Mouse (Mus musculus) hindbrain, embryonic 14.5 days (tissue): ENCODE measurements around the gene Mdc1. TPM values are rescaled to one million over a fixed set of nuclear protein-coding genes. Genes with fewer than 3 reads are reported as not detected.

Experiments
- ATAC-seq: fragments of 200-750 bp; cut with Nextera tagmentation; 2 replicates; pipeline ENCODE4 v1.8.0; 2017; ENCODE audit warnings: moderate number of reproducible peaks, mild to moderate bottlenecking, moderate TSS enrichment, moderate library complexity; ENCODE audit not compliant: low FRiP score
- DNase-seq: peaks from one replicate; pipeline ENCODE4 v3.0.0-alpha.2; 2015; ENCODE audit warnings: low spot score
- H3K27ac ChIP-seq: fragments of 300-500 bp; sonication (generic); 2 replicates; pipeline ENCODE4 v1.5.1; 2014; ENCODE audit warnings: mild to moderate bottlenecking, moderate library complexity
- H3K27me3 ChIP-seq: fragments of 300-500 bp; sonication (generic); 2 replicates; pipeline ENCODE4 v1.6.1; 2014; ENCODE audit warnings: mild to moderate bottlenecking, low read length, mixed read lengths; ENCODE audit not compliant: control insufficient read depth, insufficient read depth
- H3K36me3 ChIP-seq: fragments of 300-500 bp; sonication (generic); replicated peaks from 2 replicates; pipeline ENCODE4 v1.6.1; 2014; ENCODE audit not compliant: control insufficient read depth, insufficient read depth
- H3K4me1 ChIP-seq: fragments of 300-500 bp; sonication (generic); replicated peaks from 2 replicates; pipeline ENCODE4 v1.6.1; 2014; ENCODE audit warnings: antibody characterized with exemption, low read length, mixed read lengths; ENCODE audit not compliant: control insufficient read depth, insufficient read depth
- H3K4me2 ChIP-seq: fragments of 300-500 bp; sonication (generic); replicated peaks from 2 replicates; pipeline ENCODE4 v1.6.1; 2014; ENCODE audit warnings: mild to moderate bottlenecking, moderate library complexity
- H3K4me3 ChIP-seq: fragments of 300-500 bp; sonication (generic); replicated peaks from 2 replicates; pipeline ENCODE4 v1.5.1; 2014; ENCODE audit warnings: mild to moderate bottlenecking, low read length
- H3K9ac ChIP-seq: fragments of 300-500 bp; sonication (generic); 2 replicates; pipeline ENCODE4 v1.6.1; 2014
- H3K9me3 ChIP-seq: fragments of 300-500 bp; sonication (generic); 2 replicates; pipeline ENCODE4 v1.6.1; 2016; ENCODE audit warnings: low read length; ENCODE audit not compliant: control insufficient read depth
- WGBS: fragments of 180-500 bp; shearing (Covaris S2); extraction: QIAGEN DNeasy Blood & Tissue Kit; methylation state at CpG from one replicate; pipeline ENCODE4 v1.1.7; 2014; 5-methylcytosine and 5-hydroxymethylcytosine counted together
- polyA plus RNA-seq: library from polyadenylated mRNA; unstranded; fragments of >200 nt; fragmentation: Nextera tagmentation; extraction: Ambion mirVana; gene quantifications from 2 replicates; pipeline ENCODE4 v1.2.1, GENCODE M21; 2014

The Mdc1 gene
- polyA plus RNA-seq, 1 experiment from 2014 or later: 9.2 TPM

DNA sequence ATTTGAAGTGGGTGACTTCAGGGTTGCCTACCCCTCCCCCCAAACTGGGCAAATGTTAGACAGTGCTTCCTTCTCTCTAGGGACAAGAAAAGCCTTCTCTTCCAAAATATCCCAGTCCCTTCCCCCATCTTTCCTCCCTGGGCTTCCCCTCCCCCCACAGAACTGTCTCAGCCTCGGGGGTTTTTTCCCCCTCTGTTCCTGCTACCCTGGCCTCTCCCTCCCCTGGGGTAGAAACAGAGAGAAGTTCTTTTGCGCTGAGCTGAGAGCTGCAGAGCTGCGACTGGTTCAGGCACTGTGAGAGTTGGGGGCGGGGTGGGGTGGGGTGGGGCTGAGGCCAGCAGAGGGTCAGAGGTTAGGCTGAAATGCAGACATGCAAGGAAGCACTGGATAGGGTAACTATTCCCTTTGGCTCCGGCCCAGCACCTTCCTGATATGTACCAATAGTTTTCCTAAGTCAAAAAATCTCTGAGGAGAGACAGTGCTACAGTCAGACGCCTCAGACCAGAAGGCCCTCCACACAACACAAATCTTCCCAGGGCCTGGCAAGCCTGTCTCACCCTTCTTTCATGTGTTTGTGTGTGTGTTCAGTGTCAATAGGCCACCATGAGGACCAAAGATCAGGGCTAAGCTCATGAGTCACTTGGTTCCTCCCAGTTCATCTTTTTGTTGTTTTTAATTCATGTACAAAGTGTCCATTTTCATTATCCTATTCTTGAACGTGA, 28.2 kb downstream of the Mdc1 start:
- H3K9me3 ChIP-seq: no peaks in the 10 kb centered on the region
- H3K4me1 ChIP-seq: peaks cover 67% of the 10 kb centered on the region
- peak overlapping the region; percentile 98 for H3K27ac ChIP-seq
- peak overlapping the region; percentile 99 for H3K4me2 ChIP-seq
- no peak for ATAC-seq
- peak overlapping the region; percentile 95 for H3K9ac ChIP-seq
- no peaks in the 10 kb centered on the region for H3K27me3 ChIP-seq
- 2% methylated on average over 7 of the region's 7 CpGs for WGBS
- H3K4me3 ChIP-seq: peak overlapping the region; percentile 75
- H3K36me3 ChIP-seq: peaks cover 26% of the 10 kb centered on the region
- peak; percentile 33 for DNase-seq

DNA sequence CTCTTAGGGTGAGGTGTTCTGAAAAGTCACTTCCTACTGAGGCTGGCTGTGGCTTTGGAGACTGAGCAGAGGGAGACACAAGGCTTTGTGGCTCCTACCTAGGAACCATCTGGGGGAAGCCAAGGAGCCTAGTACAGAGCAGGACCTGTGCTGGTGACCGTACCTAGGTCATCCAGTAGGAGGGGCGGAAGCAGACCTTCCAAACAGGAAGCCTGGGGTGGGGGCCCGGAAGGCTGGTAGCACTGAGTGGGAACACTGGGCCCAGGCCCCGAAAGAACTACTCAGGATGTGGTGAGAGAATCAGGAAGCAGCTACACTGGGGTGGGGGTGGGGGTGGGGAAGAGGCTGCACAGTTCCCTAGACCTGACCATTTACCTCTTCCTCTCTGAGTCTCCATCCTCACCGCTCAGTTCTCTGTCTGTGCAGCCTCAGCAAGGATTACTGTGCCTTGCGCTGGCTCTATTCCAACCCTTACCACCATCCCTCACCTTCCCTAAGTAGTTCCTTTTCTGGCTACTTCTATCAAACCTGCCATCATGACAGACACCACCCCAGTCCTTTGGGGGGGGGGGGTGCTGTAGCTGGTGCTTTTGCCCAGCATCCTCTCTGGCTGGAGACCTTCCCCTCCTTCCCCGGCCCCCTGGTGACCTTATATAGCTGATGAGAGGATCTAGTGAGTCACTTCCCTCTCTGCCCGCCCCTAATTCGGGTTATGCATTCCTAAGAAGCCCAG, 29.0 kb downstream of the Mdc1 start:
- peak overlapping the region; percentile 99 for H3K4me2 ChIP-seq
- H3K27me3 ChIP-seq: no peaks in the 10 kb centered on the region
- ATAC-seq (no peak), DNase-seq (no peak)
- peak overlapping the region; percentile 95 for H3K9ac ChIP-seq
- H3K4me3 ChIP-seq: peak overlapping the region; percentile 75
- 71% methylated on average over 9 of the region's 9 CpGs for WGBS
- H3K4me1 ChIP-seq: peaks cover 59% of the 10 kb centered on the region
- no peaks in the 10 kb centered on the region for H3K9me3 ChIP-seq
- peaks cover 35% of the 10 kb centered on the region for H3K36me3 ChIP-seq
- peak overlapping the region; percentile 98 for H3K27ac ChIP-seq

DNA sequence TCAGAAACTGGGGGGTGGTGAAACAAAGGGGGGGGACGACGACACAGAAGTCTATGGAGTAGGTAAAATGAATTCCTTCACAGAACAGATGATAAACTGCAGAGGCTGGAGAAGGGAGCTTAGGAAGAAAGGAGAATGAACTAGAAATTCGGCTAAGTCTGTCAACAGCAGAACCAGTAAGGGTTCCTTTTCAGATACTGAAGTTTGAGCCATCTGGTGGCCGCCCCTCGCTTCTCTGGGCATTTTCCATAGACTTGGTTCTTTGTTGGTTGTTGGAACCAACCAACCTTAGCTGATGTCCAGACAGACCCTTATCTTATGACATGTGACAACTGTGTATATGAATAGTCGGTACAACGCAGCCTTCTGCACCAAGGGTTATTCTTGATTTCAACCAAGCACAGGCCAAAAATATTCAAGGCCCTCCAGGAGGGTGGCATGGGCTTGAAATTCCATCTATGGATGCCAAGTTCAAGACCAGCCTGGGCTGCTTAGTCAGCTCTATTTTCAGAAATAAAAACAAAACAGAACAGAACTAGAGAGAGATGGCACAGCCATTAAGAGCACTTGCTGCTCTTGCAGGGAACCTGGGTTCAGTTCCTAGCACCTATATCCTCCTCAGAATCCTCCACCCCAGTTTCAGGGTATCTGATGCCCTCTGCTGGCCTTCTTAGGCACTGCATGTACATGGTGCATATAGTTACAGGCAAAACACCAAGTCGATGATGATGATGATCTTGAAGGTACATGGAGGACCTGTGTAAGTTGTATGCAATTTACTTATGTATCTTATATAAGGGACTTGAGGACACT, 29.8 kb downstream of the Mdc1 start:
- DNase-seq (no peak), ATAC-seq (no peak)
- 92% methylated on average over 8 of the region's 8 CpGs for WGBS
- Histone ChIP-seq H3K9me3 (no peaks in the 10 kb centered on the region), H3K9ac (peak overlapping the region; percentile 95), H3K4me1 (peaks cover 58% of the 10 kb centered on the region), H3K27me3 (no peaks in the 10 kb centered on the region), H3K4me2 (peak overlapping the region; percentile 99), H3K4me3 (peak overlapping the region; percentile 75), H3K36me3 (peaks cover 41% of the 10 kb centered on the region), H3K27ac (peak overlapping the region; percentile 98; the same call in 1 of the 2 replicates)

DNA sequence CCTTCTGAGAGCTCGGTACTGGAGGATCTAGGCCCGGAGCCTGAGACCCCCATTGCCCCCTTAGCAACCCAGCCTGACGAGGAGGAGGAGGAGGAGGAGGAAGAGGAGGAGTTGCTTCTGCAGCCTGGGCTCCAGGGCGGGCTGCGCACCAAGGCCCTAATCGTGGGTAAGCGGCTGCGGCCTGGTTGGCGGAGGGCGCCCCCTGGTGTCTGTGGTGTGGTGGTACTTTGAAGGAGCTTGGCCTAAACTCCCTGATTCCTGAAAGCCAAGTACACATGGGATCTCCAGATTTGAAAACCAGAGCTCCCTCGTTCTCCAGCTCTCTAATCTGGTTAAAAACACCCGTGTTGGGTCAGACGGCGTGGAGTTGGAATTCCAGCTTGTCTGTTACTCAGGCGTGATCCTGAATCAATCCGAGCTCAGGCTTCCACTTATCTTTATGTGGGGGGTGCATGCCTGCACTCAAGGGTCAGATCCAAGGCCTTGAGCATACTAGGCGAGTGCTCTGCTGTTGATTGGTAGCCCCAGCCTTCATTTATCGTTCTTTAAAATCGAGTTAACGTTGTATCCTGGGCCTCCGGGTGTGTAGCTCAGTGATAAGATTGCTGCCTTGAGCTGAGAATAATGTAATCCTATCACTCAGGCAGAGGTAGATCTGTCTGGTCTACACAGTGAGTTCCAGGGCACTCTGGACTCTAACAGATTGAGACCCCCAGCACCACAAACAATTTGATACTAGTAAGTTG, 32.6 kb downstream of the Mdc1 start:
- peak overlapping the region; percentile 24 for H3K4me2 ChIP-seq
- ATAC-seq: peak; percentile 25; the same call in 1 of the 2 replicates
- peaks cover 40% of the 10 kb centered on the region for H3K4me1 ChIP-seq

DNA sequence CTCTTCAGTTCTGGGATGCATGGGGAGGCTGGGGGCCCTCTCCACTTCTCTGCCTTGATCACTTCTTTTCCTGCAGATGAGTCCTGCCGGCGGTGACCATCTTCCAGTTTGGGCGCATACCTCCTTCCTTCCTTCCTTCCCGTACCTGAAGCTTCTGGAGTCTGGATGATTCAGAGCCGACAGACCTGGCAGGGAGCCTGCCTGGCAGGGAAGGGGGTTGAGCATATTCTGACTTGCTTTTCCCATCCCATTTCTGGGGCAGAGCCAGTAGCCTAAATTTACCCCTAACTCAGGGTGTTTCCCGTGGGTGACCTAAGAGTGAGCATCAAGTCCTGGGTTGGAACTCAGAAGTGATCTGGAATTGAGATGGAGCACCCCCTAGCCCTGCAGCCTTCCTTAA, 33.4 kb downstream of the Mdc1 start:
- WGBS: 85% methylated on average over 6 of the region's 6 CpGs
- no peaks in the 10 kb centered on the region for H3K27me3 ChIP-seq
- ATAC-seq: no peak
- H3K4me1 ChIP-seq: peaks cover 33% of the 10 kb centered on the region
- no peaks in the 10 kb centered on the region for H3K9me3 ChIP-seq
- no peak overlapping the region for H3K9ac ChIP-seq
- no peak overlapping the region for H3K4me2 ChIP-seq
- no peak overlapping the region for H3K4me3 ChIP-seq
- H3K27ac ChIP-seq: no peak overlapping the region
- no peak for DNase-seq
- H3K36me3 ChIP-seq: peaks cover 44% of the 10 kb centered on the region

More for the DNA sequence above, 32.6 kb downstream of the Mdc1 start:
- Histone ChIP-seq H3K27me3 (no peaks in the 10 kb centered on the region), H3K9me3 (no peaks in the 10 kb centered on the region), H3K4me3 (no peak overlapping the region), H3K27ac (no peak overlapping the region), H3K36me3 (peaks cover 44% of the 10 kb centered on the region), H3K9ac (peak overlapping the region; percentile 28; the same call in 1 of the 2 replicates)
- DNase-seq: peak; percentile 77
- 34% methylated on average over 21 of the region's 21 CpGs for WGBS

DNA sequence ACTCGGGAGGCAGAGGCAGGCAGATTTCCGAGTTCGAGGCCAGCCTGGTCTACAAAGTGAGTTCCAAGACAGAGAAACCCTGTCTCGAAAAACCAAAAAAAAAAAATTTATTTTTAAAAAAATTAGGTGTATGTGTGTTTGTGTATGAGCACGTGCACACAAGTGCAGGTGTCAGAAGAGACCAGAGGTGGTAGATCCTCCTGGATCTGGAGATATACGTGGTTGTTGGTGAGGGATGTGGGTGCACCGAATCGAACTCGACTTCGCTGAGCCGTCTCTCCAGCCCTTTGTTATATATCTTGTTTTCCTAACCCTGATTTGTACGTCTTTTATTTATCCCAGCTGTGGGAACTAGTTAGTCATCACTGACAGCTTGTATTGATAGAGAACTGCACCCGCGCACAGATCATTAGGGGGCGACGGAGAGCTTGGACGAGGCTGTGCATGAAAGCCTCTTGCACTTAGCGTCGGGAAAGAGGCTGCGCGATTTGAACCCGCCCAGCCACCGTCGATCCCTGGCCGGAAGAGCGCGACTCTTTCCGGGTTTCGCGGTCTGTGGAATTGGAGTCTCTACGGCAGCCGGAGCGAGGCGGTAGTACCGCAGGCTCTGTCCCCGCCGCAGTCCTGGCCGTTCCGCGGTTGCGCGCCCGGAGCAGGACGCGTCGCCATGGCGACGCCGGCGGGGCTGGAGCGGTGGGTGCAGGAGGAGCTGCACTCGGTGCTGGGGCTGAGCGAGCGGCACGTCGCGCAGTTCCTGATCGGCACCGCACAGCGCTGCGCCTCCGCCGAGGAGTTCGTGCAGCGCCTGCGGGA, 38.1 kb downstream of the Mdc1 start, which contains the start of gene Dhx16:
Gene Dhx16 (plus strand): TSS at position 575 of the 813 bp plus-strand sequence.
- H3K27me3 ChIP-seq: no peaks in the 10 kb centered on the region
- peak within 1 kb of the TSS; percentile 82 for H3K4me2 ChIP-seq
- peak within 1 kb of the TSS; percentile 86 for H3K9ac ChIP-seq
- no peaks in the 10 kb centered on the region for H3K9me3 ChIP-seq
- peak; percentile 97 for DNase-seq
- peak within 1 kb of the TSS; percentile 96 for H3K4me3 ChIP-seq
- peaks cover 7% of the 10 kb centered on the region for H3K4me1 ChIP-seq
- peak within 1 kb of the TSS; percentile 77 for H3K27ac ChIP-seq
- peak; percentile 90 for ATAC-seq
- H3K36me3 ChIP-seq: peaks cover 54% of the 10 kb centered on the region
- 6% methylated on average over 66 of the region's 66 CpGs for WGBS

DNA sequence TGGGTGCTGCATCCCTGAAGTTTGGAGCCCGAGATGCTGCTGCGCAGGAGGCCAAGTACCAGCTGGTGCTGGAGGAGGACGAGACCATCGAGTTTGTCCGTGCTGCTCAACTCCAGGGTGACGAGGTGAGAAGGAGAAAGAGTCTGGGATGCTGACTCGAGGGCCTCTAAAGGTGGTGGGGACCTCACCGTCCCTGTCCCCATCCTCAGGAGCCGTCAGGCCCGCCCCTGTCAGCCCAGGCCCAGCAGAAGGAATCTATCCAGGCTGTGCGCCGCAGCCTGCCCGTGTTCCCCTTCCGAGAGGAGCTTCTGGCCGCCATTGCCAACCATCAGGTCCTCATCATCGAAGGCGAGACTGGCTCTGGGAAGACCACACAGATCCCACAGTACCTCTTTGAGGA, 41.6 kb downstream of the Mdc1 start:
- WGBS: 95% methylated on average over 17 of the region's 17 CpGs
- H3K4me3 ChIP-seq: no peak overlapping the region
- peaks cover 63% of the 10 kb centered on the region for H3K36me3 ChIP-seq
- ATAC-seq (no peak), DNase-seq (no peak)
- H3K27me3 ChIP-seq: no peaks in the 10 kb centered on the region
- no peak overlapping the region for H3K9ac ChIP-seq
- H3K27ac ChIP-seq: no peak overlapping the region
- H3K4me1 ChIP-seq: peaks cover 7% of the 10 kb centered on the region
- H3K9me3 ChIP-seq: no peaks in the 10 kb centered on the region
- no peak overlapping the region for H3K4me2 ChIP-seq

DNA sequence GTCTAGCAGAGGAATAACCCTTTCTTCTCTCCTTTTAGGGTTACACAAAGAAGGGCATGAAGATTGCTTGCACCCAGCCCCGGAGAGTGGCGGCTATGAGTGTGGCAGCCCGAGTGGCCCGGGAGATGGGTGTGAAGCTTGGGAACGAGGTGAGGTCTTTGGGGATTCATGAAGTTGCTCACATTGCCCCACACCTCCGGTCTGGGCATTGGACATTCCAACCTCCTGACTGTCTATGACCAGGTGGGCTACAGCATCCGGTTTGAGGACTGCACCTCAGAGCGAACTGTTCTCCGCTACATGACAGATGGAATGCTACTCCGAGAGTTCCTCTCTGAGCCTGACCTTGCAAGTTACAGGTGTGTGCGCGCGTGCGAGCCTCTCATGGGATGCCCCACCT, 42.5 kb downstream of the Mdc1 start:
- DNase-seq: no peak
- no peak overlapping the region for H3K4me2 ChIP-seq
- peaks cover 7% of the 10 kb centered on the region for H3K4me1 ChIP-seq
- peaks cover 71% of the 10 kb centered on the region for H3K36me3 ChIP-seq
- no peak overlapping the region for H3K27ac ChIP-seq
- no peak overlapping the region for H3K9ac ChIP-seq
- WGBS: 98% methylated on average over 14 of the region's 14 CpGs
- H3K27me3 ChIP-seq: no peaks in the 10 kb centered on the region
- no peak for ATAC-seq
- H3K9me3 ChIP-seq: no peaks in the 10 kb centered on the region
- H3K4me3 ChIP-seq: no peak overlapping the region
